Mouse (Mus musculus): ENCODE measurements around the gene Afap1l2.

GRCm38 (mm10) chr19:56897654-56898053 lies 110.4 kb downstream of the Afap1l2 start:
- TF ChIP-seq CTCF (IDR thresholded peaks at IDR 0.05; ENCODE audit: control insufficient read depth, insufficient read depth, insufficient read length) (no peak), FOSL1 (IDR thresholded peaks at IDR 0.05; ENCODE audit: insufficient read depth, low read length, poor library complexity, severe bottlenecking) (no peak), CEBPB (IDR thresholded peaks at IDR 0.05; ENCODE audit: low read depth) (no peak), MAX (IDR thresholded peaks at IDR 0.05) (no peak), USF1 (IDR thresholded peaks at IDR 0.05; ENCODE audit: low read depth) (no peak)
